23 mouse cellular contexts compared by ENCODE assay signal in genomic region chr3:138049555-138049954, GRCm38 (mm10). TPM values are rescaled to one million over a fixed set of nuclear protein-coding genes. Genes with fewer than 3 reads are reported as not detected.
"Had no signal": no experiment of that assay in that cellular context is flagged by ENCODE, and none has a peak within 500 bp of the region (broad histone marks: within the 10 kb centered on the region; RNA-seq: fewer than 3 reads in every experiment).

No protein-coding gene starts in this region.

- H3K36me3 ChIP-seq: kidney, embryonic 15.5 days; liver, embryonic 12.5 days; liver, embryonic 15.5 days; lung, embryonic 15.5 days; midbrain, embryonic 12.5 days; midbrain, embryonic 15.5 days; neural tube, embryonic 13.5 days; stomach, embryonic 15.5 days had no signal

- ATAC-seq: intestine, postnatal 0 days; liver, embryonic 12.5 days; midbrain, embryonic 15.5 days had no signal

- H3K4me1 ChIP-seq: midbrain, embryonic 15.5 days had no signal

- H3K4me2 ChIP-seq: kidney, embryonic 15.5 days; liver, embryonic 12.5 days; liver, embryonic 15.5 days; lung, embryonic 15.5 days; midbrain, embryonic 12.5 days; midbrain, embryonic 15.5 days; neural tube, embryonic 13.5 days; stomach, embryonic 15.5 days had no signal

- H3K4me3 ChIP-seq: kidney, embryonic 15.5 days; liver, embryonic 12.5 days; liver, embryonic 15.5 days; lung, embryonic 15.5 days; megakaryocyte, embryonic 14.5 days; midbrain, embryonic 12.5 days; midbrain, embryonic 15.5 days; neural tube, embryonic 13.5 days; stomach, embryonic 15.5 days had no signal

- H3K9me3 ChIP-seq: kidney, embryonic 15.5 days; liver, embryonic 12.5 days; liver, embryonic 15.5 days; lung, embryonic 15.5 days; megakaryocyte, embryonic 14.5 days; midbrain, embryonic 12.5 days; midbrain, embryonic 15.5 days; neural tube, embryonic 13.5 days; stomach, embryonic 15.5 days had no signal

- H3K27ac ChIP-seq: kidney, embryonic 15.5 days; liver, embryonic 12.5 days; liver, embryonic 15.5 days; lung, embryonic 15.5 days; midbrain, embryonic 12.5 days; midbrain, embryonic 15.5 days; neural tube, embryonic 13.5 days; stomach, embryonic 15.5 days had no signal

- DNase-seq: kidney, adult 8-10 months; kidney, postnatal 10 days; kidney, postnatal 36 days; left cerebral cortex, postnatal 4 days; liver; lung, adult 18-20 months; lung, postnatal 10 days; lung, postnatal 36 days; thymus, postnatal 25 days had no signal

- H3K9ac ChIP-seq: kidney, embryonic 15.5 days; liver, embryonic 12.5 days; liver, embryonic 15.5 days; lung, embryonic 15.5 days; midbrain, embryonic 12.5 days; midbrain, embryonic 15.5 days; neural tube, embryonic 13.5 days; stomach, embryonic 15.5 days had no signal

- H3K27me3 ChIP-seq: kidney, embryonic 15.5 days; liver, embryonic 12.5 days; liver, embryonic 15.5 days; lung, embryonic 15.5 days; midbrain, embryonic 12.5 days; midbrain, embryonic 15.5 days; neural tube, embryonic 13.5 days; stomach, embryonic 15.5 days had no signal

RNA-seq across cellular contexts. Expression of gene Gm5105, which starts 17.6 kb away (rescaled TPM):
- total RNA-seq: layer of hippocampus, adult 18-20 months; left cerebral cortex, postnatal 14 days; left cerebral cortex, postnatal 4 days; neutrophil, adult 5-6 weeks had no signal
- polyA plus RNA-seq: intestine, postnatal 0 days; kidney, embryonic 15.5 days; liver, embryonic 12.5 days; midbrain, embryonic 12.5 days; stomach, embryonic 15.5 days; thymus, postnatal 0 days had no signal
